Mouse (Mus musculus) E14TG2a.4 (cell line): ENCODE results near the gene Rpain.

Experiments
- CTCF ChIP-seq: conservative IDR thresholded peaks from 2 replicates; pipeline ENCODE4 v1.5.1; 2014; ENCODE audit warnings: low read length
- POU5F1 ChIP-seq: IDR thresholded peaks from 2 replicates; pipeline ENCODE4 v1.6.1; 2014; ENCODE audit warnings: low read length, borderline replicate concordance

GRCm38 (mm10) chr11:70977293-70977692 is 7.3 kb downstream of the Rpain start:
- no peak for TF ChIP-seq CTCF
- TF ChIP-seq POU5F1: no peak
